9 mouse cellular contexts compared by ENCODE assay signal in genomic region chr6:142538503-142538902, GRCm38 (mm10). TPM values are rescaled to one million over a fixed set of nuclear protein-coding genes. Genes with fewer than 3 reads are reported as not detected.
A peak's percentile ranks its signal among the peaks of the same experiment; 100 is the strongest.
DNase-seq lines count a peak whose midpoint lies in the region; ATAC-seq and TF ChIP-seq lines count a peak whose summit lies in the region.
"Had no signal": no experiment of that assay in that cellular context is flagged by ENCODE, and none has a peak within 500 bp of the region (broad histone marks: within the 10 kb centered on the region; RNA-seq: fewer than 3 reads in every experiment).

No protein-coding gene starts in this region.

- no peak overlapping the region for H3K9ac ChIP-seq in neural tube, embryonic 15.5 days (replicated peaks)
- H3K9ac ChIP-seq in hindbrain, postnatal 0 days (replicated peaks; ENCODE audit: low read length) = no peak overlapping the region
- H3K9ac ChIP-seq: neural tube, embryonic 12.5 days had no signal

- no peak overlapping the region for H3K4me2 ChIP-seq in neural tube, embryonic 15.5 days
- no peak overlapping the region for H3K4me2 ChIP-seq in hindbrain, postnatal 0 days (ENCODE audit: low read depth, low read length)
- H3K4me2 ChIP-seq: neural tube, embryonic 12.5 days had no signal

- no peak overlapping the region for H3K4me3 ChIP-seq in neural tube, embryonic 15.5 days (replicated peaks)
- no peak overlapping the region for H3K4me3 ChIP-seq in hindbrain, postnatal 0 days (ENCODE audit: low read length)
- H3K4me3 ChIP-seq: neural tube, embryonic 12.5 days had no signal

- H3K27me3 ChIP-seq in neural tube, embryonic 15.5 days (replicated peaks) = no peaks in the 10 kb centered on the region
- no peaks in the 10 kb centered on the region for H3K27me3 ChIP-seq in hindbrain, postnatal 0 days (ENCODE audit: insufficient read depth, low read length)
- H3K27me3 ChIP-seq: neural tube, embryonic 12.5 days had no signal

- no peak for TF ChIP-seq CTCF in hindbrain, postnatal 0 days (IDR thresholded peaks at IDR 0.05; ENCODE audit: low read depth)

- peak; percentile 63 for ATAC-seq in megakaryocyte, adult 5-6 weeks (ENCODE audit: poor library complexity, severe bottlenecking)
- no peak for ATAC-seq in neural tube, embryonic 15.5 days (ENCODE audit: low FRiP score)
- no peak for ATAC-seq in hindbrain, postnatal 0 days

- DNase-seq in CD8-positive naive resting alpha-beta T cell, adult 2 months (ENCODE audit: low read depth in 2 of 2, low spot score in 2 of 2) = peak; percentile 17 to 35
- DNase-seq in adrenal gland, postnatal 14 days = peak; percentile 64
- DNase-seq in kidney, adult 18-20 months = peak; percentile 60
- no peak for DNase-seq in layer of hippocampus, postnatal 25 days (ENCODE audit: extremely low spot score in 1 of 2, low spot score in 1 of 2)
- DNase-seq in cerebellum, adult 9-11 months = no peak
- DNase-seq in hindbrain, postnatal 0 days (ENCODE audit: low spot score) = no peak

- no peak overlapping the region for H3K27ac ChIP-seq in neural tube, embryonic 15.5 days (replicated peaks)
- no peak overlapping the region for H3K27ac ChIP-seq in hindbrain, postnatal 0 days
- H3K27ac ChIP-seq: neural tube, embryonic 12.5 days had no signal

- WGBS in neural tube, embryonic 15.5 days = 84% methylated on average over 17 of the region's 17 CpGs
- 80% methylated on average over 17 of the region's 17 CpGs for WGBS in hindbrain, postnatal 0 days

- no peaks in the 10 kb centered on the region for H3K36me3 ChIP-seq in neural tube, embryonic 15.5 days
- no peaks in the 10 kb centered on the region for H3K36me3 ChIP-seq in hindbrain, postnatal 0 days (ENCODE audit: insufficient read depth, low read length)
- H3K36me3 ChIP-seq: neural tube, embryonic 12.5 days had no signal

- no peaks in the 10 kb centered on the region for H3K4me1 ChIP-seq in neural tube, embryonic 15.5 days
- no peaks in the 10 kb centered on the region for H3K4me1 ChIP-seq in hindbrain, postnatal 0 days (ENCODE audit: insufficient read depth, low read length)
- H3K4me1 ChIP-seq: neural tube, embryonic 12.5 days had no signal

- H3K9me3 ChIP-seq in neural tube, embryonic 15.5 days (replicated peaks) = no peaks in the 10 kb centered on the region
- H3K9me3 ChIP-seq in hindbrain, postnatal 0 days (ENCODE audit: low read length) = no peaks in the 10 kb centered on the region
- H3K9me3 ChIP-seq: neural tube, embryonic 12.5 days had no signal

RNA-seq across cellular contexts. Expression of gene Ldhb, which starts 30.7 kb away (rescaled TPM):
- 446 and 476 TPM in 2 replicates for total RNA-seq in adrenal gland, postnatal 14 days (2021)
- 38.8 and 41.7 TPM in 2 replicates for total RNA-seq in megakaryocyte, adult 5-6 weeks (2015)
- 26.8 and 28.5 TPM in 2 replicates for total RNA-seq in megakaryocyte, adult 5-6 weeks (2017)
- 100 to 1,000 TPM; 502 to 563 TPM for total RNA-seq in layer of hippocampus, postnatal 25 days (2021)
- 526 and 576 TPM in 2 replicates for polyA plus RNA-seq in neural tube, embryonic 15.5 days (2015; fragmentation: Nextera tagmentation; extraction: Ambion mirVana)
- total RNA-seq in hindbrain, postnatal 0 days (2014; rRNA removed) = 201 and 230 TPM in 2 replicates
- 663 and 664 TPM in 2 replicates for polyA plus RNA-seq in hindbrain, postnatal 0 days (2015; fragmentation: Nextera tagmentation; extraction: Ambion mirVana)

RNA-seq across cellular contexts. Expression of gene Kcnj8, which starts 32.9 kb away (rescaled TPM):
- 20.5 and 24.1 TPM in 2 replicates for total RNA-seq in adrenal gland, postnatal 14 days (2021)
- 0.36 TPM in 1 of 2 replicates, not detected in the other for total RNA-seq in megakaryocyte, adult 5-6 weeks (2015)
- 0.12 and 0.40 TPM in 2 replicates for total RNA-seq in megakaryocyte, adult 5-6 weeks (2017)
- total RNA-seq in layer of hippocampus, postnatal 25 days (2021) = 1 to 10 TPM; 1.5 to 1.6 TPM
- polyA plus RNA-seq in neural tube, embryonic 15.5 days (2015; fragmentation: Nextera tagmentation; extraction: Ambion mirVana) = 13.6 and 19.7 TPM in 2 replicates
- total RNA-seq in hindbrain, postnatal 0 days (2014; rRNA removed) = 10.1 and 13.7 TPM in 2 replicates
- 7.7 and 8.8 TPM in 2 replicates for polyA plus RNA-seq in hindbrain, postnatal 0 days (2015; fragmentation: Nextera tagmentation; extraction: Ambion mirVana)

Comparison
In these comparisons a context has a peak if more than half of its experiments do, and no peak if none do; other contexts are left out.
1. DNase-seq: peak in CD8-positive naive resting alpha-beta T cell, adult 2 months (2 of 2), adrenal gland, postnatal 14 days (single experiment) and kidney, adult 18-20 months (single experiment); none in layer of hippocampus, postnatal 25 days (0 of 2), cerebellum, adult 9-11 months (single experiment) and hindbrain, postnatal 0 days (single experiment).